Mouse (Mus musculus): Measurements from ENCODE around the gene Olfr804. TPM values are rescaled to one million over a fixed set of nuclear protein-coding genes. Genes with fewer than 3 reads are reported as not detected.

Gene Olfr804
- polyA plus RNA-seq, 1 experiment from 2014 or later: not detected

Small RNA genes lying within 50 kb of the gene (microRNA-seq; reads per million reads assigned to microRNA genes)
- gene Gm24485: not detected

Other genes starting within 250 kb of the Olfr804 start
- not detected in 2 replicates for gene Olfr787, start 241.3 kb upstream of the Olfr804 start, polyA plus RNA-seq (2014; fragmentation: Nextera tagmentation; extraction: Ambion mirVana)
- not detected in 2 replicates for gene Olfr788, start 232.2 kb upstream of the Olfr804 start, polyA plus RNA-seq (2014; fragmentation: Nextera tagmentation; extraction: Ambion mirVana)
- not detected in 2 replicates for gene Olfr789, start 218.5 kb upstream of the Olfr804 start, polyA plus RNA-seq (2014; fragmentation: Nextera tagmentation; extraction: Ambion mirVana)
- not detected in 2 replicates for gene Olfr790, start 204.7 kb upstream of the Olfr804 start, polyA plus RNA-seq (2014; fragmentation: Nextera tagmentation; extraction: Ambion mirVana)
- gene Olfr791, start 181.4 kb upstream of the Olfr804 start, polyA plus RNA-seq (2014; fragmentation: Nextera tagmentation; extraction: Ambion mirVana): not detected in 2 replicates
- gene Olfr792, start 164.0 kb upstream of the Olfr804 start, polyA plus RNA-seq (2014; fragmentation: Nextera tagmentation; extraction: Ambion mirVana): not detected in 2 replicates
- gene Olfr794, start 135.6 kb upstream of the Olfr804 start, polyA plus RNA-seq (2014; fragmentation: Nextera tagmentation; extraction: Ambion mirVana): not detected in 2 replicates
- gene Olfr796, start 90.6 kb upstream of the Olfr804 start, polyA plus RNA-seq (2014; fragmentation: Nextera tagmentation; extraction: Ambion mirVana): not detected in 2 replicates
- not detected in 2 replicates for gene Olfr798, start 75.3 kb upstream of the Olfr804 start, polyA plus RNA-seq (2014; fragmentation: Nextera tagmentation; extraction: Ambion mirVana)
- gene Olfr799, start 65.7 kb upstream of the Olfr804 start, polyA plus RNA-seq (2014; fragmentation: Nextera tagmentation; extraction: Ambion mirVana): not detected in 2 replicates
- not detected in 2 replicates for gene Olfr800, start 45.5 kb upstream of the Olfr804 start, polyA plus RNA-seq (2014; fragmentation: Nextera tagmentation; extraction: Ambion mirVana)
- not detected in 2 replicates for gene Olfr801, start 29.3 kb upstream of the Olfr804 start, polyA plus RNA-seq (2014; fragmentation: Nextera tagmentation; extraction: Ambion mirVana)
- not detected in 2 replicates for gene Olfr802, start 15.0 kb upstream of the Olfr804 start, polyA plus RNA-seq (2014; fragmentation: Nextera tagmentation; extraction: Ambion mirVana)
- gene Olfr803, start 8.9 kb upstream of the Olfr804 start, polyA plus RNA-seq (2014; fragmentation: Nextera tagmentation; extraction: Ambion mirVana): not detected in 2 replicates
- gene Olfr805, start 26.2 kb downstream of the Olfr804 start, polyA plus RNA-seq (2014; fragmentation: Nextera tagmentation; extraction: Ambion mirVana): not detected in 2 replicates
- not detected in 2 replicates for gene Olfr806, start 38.7 kb downstream of the Olfr804 start, polyA plus RNA-seq (2014; fragmentation: Nextera tagmentation; extraction: Ambion mirVana)
- not detected in 2 replicates for gene Olfr807, start 54.6 kb downstream of the Olfr804 start, polyA plus RNA-seq (2014; fragmentation: Nextera tagmentation; extraction: Ambion mirVana)
- not detected in 2 replicates for gene Olfr808, start 62.3 kb downstream of the Olfr804 start, polyA plus RNA-seq (2014; fragmentation: Nextera tagmentation; extraction: Ambion mirVana)
- not detected in 2 replicates for gene Olfr809, start 71.4 kb downstream of the Olfr804 start, polyA plus RNA-seq (2014; fragmentation: Nextera tagmentation; extraction: Ambion mirVana)
- gene Olfr810, start 91.7 kb downstream of the Olfr804 start, polyA plus RNA-seq (2014; fragmentation: Nextera tagmentation; extraction: Ambion mirVana): not detected in 2 replicates
- not detected in 2 replicates for gene Olfr811, start 101.2 kb downstream of the Olfr804 start, polyA plus RNA-seq (2014; fragmentation: Nextera tagmentation; extraction: Ambion mirVana)
- gene Olfr812, start 142.9 kb downstream of the Olfr804 start, polyA plus RNA-seq (2014; fragmentation: Nextera tagmentation; extraction: Ambion mirVana): not detected in 2 replicates
- not detected in 2 replicates for gene Olfr813, start 152.2 kb downstream of the Olfr804 start, polyA plus RNA-seq (2014; fragmentation: Nextera tagmentation; extraction: Ambion mirVana)
- not detected in 2 replicates for gene Olfr814, start 176.6 kb downstream of the Olfr804 start, polyA plus RNA-seq (2014; fragmentation: Nextera tagmentation; extraction: Ambion mirVana)
- not detected in 2 replicates for gene Olfr815, start 202.7 kb downstream of the Olfr804 start, polyA plus RNA-seq (2014; fragmentation: Nextera tagmentation; extraction: Ambion mirVana)
- gene Olfr816, start 212.4 kb downstream of the Olfr804 start, polyA plus RNA-seq (2014; fragmentation: Nextera tagmentation; extraction: Ambion mirVana): not detected in 2 replicates
- not detected in 2 replicates for gene Olfr818, start 245.9 kb downstream of the Olfr804 start, polyA plus RNA-seq (2014; fragmentation: Nextera tagmentation; extraction: Ambion mirVana)